Mouse (Mus musculus): ENCODE results near the gene Kcnk12. TPM values are rescaled to one million over a fixed set of nuclear protein-coding genes. Genes with fewer than 3 reads are reported as not detected.

Gene Kcnk12
- 6.9 and 7.9 TPM in 2 replicates for total RNA-seq (2014; rRNA removed)
- 3.3 and 4.5 TPM in 2 replicates for polyA plus RNA-seq (2015; fragmentation: Nextera tagmentation; extraction: Ambion mirVana)

- H3K27me3 ChIP-seq (ENCODE audit: insufficient read depth, low read length) = peaks cover 51% of the 10 kb centered on the region
- H3K4me3 ChIP-seq (ENCODE audit: low read depth, low read length) = peak within 1 kb of the TSS; percentile 56
- WGBS = under 1% methylated on average over 42 of the region's 46 CpGs
- H3K9me3 ChIP-seq (ENCODE audit: low read length) = no peaks in the 10 kb centered on the region
- DNase-seq (peak; percentile 67), ATAC-seq (peak; percentile 74)
- H3K4me1 ChIP-seq (ENCODE audit: insufficient read depth) = no peaks in the 10 kb centered on the region
- peak; percentile 48 for TF ChIP-seq CTCF (IDR thresholded peaks at IDR 0.05; ENCODE audit: low read depth)
- peak within 1 kb of the TSS; percentile 50 for H3K9ac ChIP-seq
- peak within 1 kb of the TSS; percentile 94 for H3K4me2 ChIP-seq (ENCODE audit: low read depth)
- no peaks in the 10 kb centered on the region for H3K36me3 ChIP-seq (ENCODE audit: insufficient read depth)
- H3K27ac ChIP-seq (ENCODE audit: low read depth, low read length) = no peak within 1 kb of the TSS
Observed at GRCm38 (mm10) chr17:87797688-87798291, at the start of gene Kcnk12. Gene Kcnk12 (minus strand): TSS chr17:87797994.

DNA sequence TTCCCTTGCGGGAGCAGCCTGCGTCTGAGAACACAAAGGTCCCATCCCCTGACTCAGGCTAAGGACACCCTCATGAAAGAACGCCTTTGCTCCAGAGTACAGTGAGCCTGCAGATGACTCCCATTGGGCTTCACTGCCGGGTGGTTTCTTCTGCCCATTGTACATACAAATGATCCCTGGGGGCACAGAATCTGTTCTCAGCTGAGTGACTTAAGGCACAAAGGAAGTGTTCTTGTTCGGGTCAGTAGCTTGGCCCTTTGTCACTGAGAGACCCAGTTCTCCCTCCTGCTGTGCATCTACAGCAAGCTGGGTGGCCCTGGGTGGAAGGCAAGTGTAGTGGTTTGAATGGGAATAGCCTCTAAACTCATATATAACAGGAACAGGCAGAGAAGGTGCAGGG, 44.4 kb upstream of the Kcnk12 start:
- Histone ChIP-seq H3K27ac (ENCODE audit: low read depth, low read length) (no peak overlapping the region), H3K36me3 (ENCODE audit: insufficient read depth) (no peaks in the 10 kb centered on the region), H3K9ac (no peak overlapping the region), H3K27me3 (ENCODE audit: insufficient read depth, low read length) (no peaks in the 10 kb centered on the region), H3K4me2 (ENCODE audit: low read depth) (no peak overlapping the region), H3K4me3 (ENCODE audit: low read depth, low read length) (no peak overlapping the region), H3K4me1 (ENCODE audit: insufficient read depth) (no peaks in the 10 kb centered on the region), H3K9me3 (ENCODE audit: low read length) (no peaks in the 10 kb centered on the region)
- no peak for TF ChIP-seq CTCF (IDR thresholded peaks at IDR 0.05; ENCODE audit: low read depth)
- WGBS = 79% methylated on average over 5 of the region's 5 CpGs
- no peak for DNase-seq
- ATAC-seq = no peak

DNA sequence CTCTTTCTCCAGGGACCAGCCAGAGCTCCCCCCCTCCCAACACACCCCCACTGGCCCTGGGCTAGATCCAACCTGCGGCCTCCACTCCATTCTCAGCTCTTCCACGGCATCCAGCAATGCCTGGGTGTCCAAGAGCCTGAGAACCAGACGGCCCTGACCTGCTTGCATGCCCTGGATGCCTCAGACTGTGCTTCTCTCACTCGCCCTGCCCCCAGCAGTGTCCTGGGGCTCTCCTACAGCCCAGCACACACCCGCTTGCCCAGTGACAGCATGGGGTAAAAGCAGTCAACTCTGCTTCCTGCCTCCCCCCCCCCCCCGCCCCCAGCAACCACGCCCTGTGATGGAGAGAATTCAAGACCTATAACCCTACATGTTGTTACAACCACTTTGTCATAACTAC, 42.3 kb upstream of the Kcnk12 start:
- H3K4me2 ChIP-seq (ENCODE audit: low read depth) = no peak overlapping the region
- no peaks in the 10 kb centered on the region for H3K27me3 ChIP-seq (ENCODE audit: insufficient read depth, low read length)
- DNase-seq (no peak), ATAC-seq (no peak)
- TF ChIP-seq CTCF (IDR thresholded peaks at IDR 0.05; ENCODE audit: low read depth) = no peak
- H3K36me3 ChIP-seq (ENCODE audit: insufficient read depth) = no peaks in the 10 kb centered on the region
- WGBS = 79% methylated on average over 7 of the region's 7 CpGs
- no peak overlapping the region for H3K4me3 ChIP-seq (ENCODE audit: low read depth, low read length)
- H3K9ac ChIP-seq = no peak overlapping the region
- H3K4me1 ChIP-seq (ENCODE audit: insufficient read depth) = no peaks in the 10 kb centered on the region
- no peak overlapping the region for H3K27ac ChIP-seq (ENCODE audit: low read depth, low read length)
- H3K9me3 ChIP-seq (ENCODE audit: low read length) = no peaks in the 10 kb centered on the region

- H3K36me3 ChIP-seq (ENCODE audit: insufficient read depth) = no peaks in the 10 kb centered on the region
- H3K4me3 ChIP-seq (ENCODE audit: low read depth, low read length) = no peak overlapping the region
- H3K4me2 ChIP-seq (ENCODE audit: low read depth) = no peak overlapping the region
- H3K9ac ChIP-seq = no peak overlapping the region
- no peaks in the 10 kb centered on the region for H3K4me1 ChIP-seq (ENCODE audit: insufficient read depth)
- no peak for ATAC-seq
- no peak for TF ChIP-seq CTCF (IDR thresholded peaks at IDR 0.05; ENCODE audit: low read depth)
- no peaks in the 10 kb centered on the region for H3K27me3 ChIP-seq (ENCODE audit: insufficient read depth, low read length)
- no peak overlapping the region for H3K27ac ChIP-seq (ENCODE audit: low read depth, low read length)
- DNase-seq = no peak
- no peaks in the 10 kb centered on the region for H3K9me3 ChIP-seq (ENCODE audit: low read length)
- 41% methylated on average over 8 of the region's 8 CpGs for WGBS
Observed at GRCm38 (mm10) chr17:87834850-87835249, 37.1 kb upstream of the Kcnk12 start.

GRCm38 (mm10) chr17:87826909-87827308, 29.1 kb upstream of the Kcnk12 start:
- peak; percentile 25; the same call in 1 of the 2 replicates for ATAC-seq
- no peaks in the 10 kb centered on the region for H3K36me3 ChIP-seq (ENCODE audit: insufficient read depth)
- H3K9ac ChIP-seq = no peak overlapping the region
- H3K4me3 ChIP-seq (ENCODE audit: low read depth, low read length) = no peak overlapping the region
- no peaks in the 10 kb centered on the region for H3K9me3 ChIP-seq (ENCODE audit: low read length)
- TF ChIP-seq CTCF (IDR thresholded peaks at IDR 0.05; ENCODE audit: low read depth) = no peak
- no peak overlapping the region for H3K4me2 ChIP-seq (ENCODE audit: low read depth)
- DNase-seq = no peak
- no peaks in the 10 kb centered on the region for H3K4me1 ChIP-seq (ENCODE audit: insufficient read depth)
- WGBS = 31% methylated on average over 12 of the region's 12 CpGs
- no peak overlapping the region for H3K27ac ChIP-seq (ENCODE audit: low read depth, low read length)
- no peaks in the 10 kb centered on the region for H3K27me3 ChIP-seq (ENCODE audit: insufficient read depth, low read length)

DNA sequence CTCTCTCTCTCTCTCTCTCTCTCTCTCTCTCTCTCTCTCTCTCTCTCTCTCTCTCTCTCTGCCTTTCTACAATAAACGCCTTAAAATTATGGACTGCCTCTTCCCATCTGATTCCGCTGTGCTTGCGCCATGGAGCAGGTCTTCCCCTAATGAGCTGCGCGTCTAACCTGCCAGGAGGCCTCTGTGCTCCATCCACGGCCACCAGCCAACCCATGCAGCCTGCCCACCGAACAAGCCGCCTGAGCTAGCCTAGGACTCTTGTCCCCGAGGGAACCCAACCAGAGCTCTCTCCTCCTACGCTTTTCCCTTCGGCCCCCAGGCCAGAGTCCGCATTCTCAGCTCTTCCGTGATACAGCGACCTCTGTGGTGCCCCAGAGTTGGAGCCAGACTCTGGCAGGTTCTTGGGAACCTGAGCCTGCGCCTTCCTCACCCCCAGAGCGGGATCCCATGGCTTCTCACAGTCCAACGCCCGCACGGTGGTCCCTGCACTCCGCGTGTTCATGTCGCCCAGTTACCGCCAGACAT, 28.3 kb upstream of the Kcnk12 start:
- Histone ChIP-seq H3K36me3 (ENCODE audit: insufficient read depth) (no peaks in the 10 kb centered on the region), H3K4me3 (ENCODE audit: low read depth, low read length) (no peak overlapping the region), H3K9me3 (ENCODE audit: low read length) (no peaks in the 10 kb centered on the region), H3K9ac (no peak overlapping the region), H3K4me1 (ENCODE audit: insufficient read depth) (no peaks in the 10 kb centered on the region), H3K27me3 (ENCODE audit: insufficient read depth, low read length) (no peaks in the 10 kb centered on the region), H3K4me2 (ENCODE audit: low read depth) (peak overlapping the region; percentile 28; the same call in 1 of the 2 replicates), H3K27ac (ENCODE audit: low read depth, low read length) (no peak overlapping the region)
- no peak for ATAC-seq
- no peak for DNase-seq
- WGBS = 43% methylated on average over 23 of the region's 23 CpGs
- no peak for TF ChIP-seq CTCF (IDR thresholded peaks at IDR 0.05; ENCODE audit: low read depth)

DNA sequence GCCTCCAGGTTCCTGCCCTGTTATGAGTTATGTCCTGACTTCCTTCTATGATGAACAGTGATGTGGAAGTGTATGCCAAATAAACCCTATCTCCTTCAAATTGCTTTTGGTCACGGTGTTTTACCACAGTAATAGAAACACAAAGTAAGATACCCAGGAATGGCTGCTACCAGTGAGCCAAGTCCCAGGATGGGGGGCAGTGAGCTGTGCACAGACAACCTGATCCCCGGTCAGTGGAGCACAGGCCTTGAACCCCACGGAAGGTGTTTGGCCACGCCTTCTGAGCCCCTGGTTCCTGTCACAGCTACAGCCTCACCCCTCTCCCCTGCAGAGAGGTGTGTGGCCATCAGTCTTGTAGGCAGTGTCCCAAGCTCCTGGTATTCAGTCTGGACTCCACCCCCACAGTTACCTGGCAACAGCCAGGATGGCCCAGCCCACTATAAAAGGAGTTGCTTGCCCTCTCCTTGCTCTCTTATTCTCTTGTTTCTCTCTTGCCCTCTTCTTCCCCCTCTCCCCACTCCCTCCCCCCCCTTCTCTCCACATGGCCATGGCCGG, 27.7 kb upstream of the Kcnk12 start:
- Histone ChIP-seq H3K9ac (no peak overlapping the region), H3K4me3 (ENCODE audit: low read depth, low read length) (no peak overlapping the region), H3K9me3 (ENCODE audit: low read length) (no peaks in the 10 kb centered on the region), H3K36me3 (ENCODE audit: insufficient read depth) (no peaks in the 10 kb centered on the region), H3K4me1 (ENCODE audit: insufficient read depth) (no peaks in the 10 kb centered on the region), H3K27ac (ENCODE audit: low read depth, low read length) (no peak overlapping the region), H3K4me2 (ENCODE audit: low read depth) (no peak overlapping the region), H3K27me3 (ENCODE audit: insufficient read depth, low read length) (no peaks in the 10 kb centered on the region)
- no peak for TF ChIP-seq CTCF (IDR thresholded peaks at IDR 0.05; ENCODE audit: low read depth)
- WGBS = 49% methylated on average over 5 of the region's 5 CpGs
- ATAC-seq (no peak), DNase-seq (no peak)
